ENCODE assay signal across 28 mouse cellular contexts in genomic region chr9:105476134-105476533, GRCm38 (mm10). TPM values are rescaled to one million over a fixed set of nuclear protein-coding genes. Genes with fewer than 3 reads are reported as not detected.
DNase-seq lines count a peak whose midpoint lies in the region; ATAC-seq and TF ChIP-seq lines count a peak whose summit lies in the region.
"Had no signal": no experiment of that assay in that cellular context is flagged by ENCODE, and none has a peak within 500 bp of the region (broad histone marks: within the 10 kb centered on the region; RNA-seq: fewer than 3 reads in every experiment).

No protein-coding gene starts in this region.

- H3K4me1 ChIP-seq in cortical plate, adult 2 months (ENCODE audit: control insufficient read depth, insufficient read depth, low read length): peaks cover 11% of the 10 kb centered on the region; the same call in 1 of the 2 replicates
- H3K4me1 ChIP-seq: embryonic facial prominence, embryonic 15.5 days; limb, embryonic 10.5 days; midbrain, embryonic 15.5 days; neural tube, embryonic 13.5 days had no signal

- no peak for TF ChIP-seq POLR2A in cortical plate, adult 2 months (IDR thresholded peaks at IDR 0.05; ENCODE audit: extremely low read depth, insufficient read depth, low read length)

- no peak for TF ChIP-seq CTCF in cortical plate, adult 2 months (IDR thresholded peaks at IDR 0.05; ENCODE audit: extremely low read depth, insufficient read depth, low read length)

- ATAC-seq in activated CD4-positive, CD25-positive, alpha-beta regulatory T cell, adult 4 months: no peak
- ATAC-seq: forebrain, embryonic 15.5 days; midbrain, embryonic 15.5 days; Patski had no signal

- no peak overlapping the region for H3K4me3 ChIP-seq in cortical plate, adult 2 months (ENCODE audit: insufficient read depth, low read length)
- H3K4me3 ChIP-seq: embryonic facial prominence, embryonic 15.5 days; forebrain, embryonic 15.5 days; limb, embryonic 10.5 days; liver, embryonic 15.5 days; lung, embryonic 15.5 days; midbrain, embryonic 15.5 days; neural tube, embryonic 13.5 days had no signal

- peak overlapping the region; percentile 74 for H3K27ac ChIP-seq in cortical plate, adult 2 months (ENCODE audit: insufficient read depth, low read length)
- H3K27ac ChIP-seq: embryonic facial prominence, embryonic 15.5 days; forebrain, embryonic 15.5 days; hindbrain, embryonic 14.5 days; kidney, postnatal 0 days; limb, embryonic 10.5 days; liver, embryonic 15.5 days; lung, embryonic 15.5 days; midbrain, embryonic 15.5 days; neural tube, embryonic 13.5 days; stomach, postnatal 0 days had no signal

- peak; percentile 27 for DNase-seq in cerebellum, adult 8-10 months
- DNase-seq in cerebellum, postnatal 14 days: no peak
- DNase-seq in layer of hippocampus, adult 11-12 months (ENCODE audit: low spot score): peak; percentile 46
- DNase-seq in layer of hippocampus, postnatal 36 days: no peak
- peak; percentile 50 for DNase-seq in 416B (ENCODE audit: low read depth)
- DNase-seq in adrenal gland, adult (ENCODE audit: inconsistent age in 2 of 2, low spot score in 1 of 2): no peak
- DNase-seq: adrenal gland, postnatal 10 days; B cell, adult 2 months; embryo, embryonic 11 days; gastrocnemius, postnatal 36 days; heart, postnatal 36 days; kidney, adult 2 months; liver; lung, postnatal 36 days; retina, postnatal 1 day had no signal

RNA-seq across cellular contexts. Expression of gene Atp2c1, which starts 51.0 kb away (rescaled TPM):
- total RNA-seq in layer of hippocampus, postnatal 36 days (2021): 100 to 1,000 TPM; 254 to 255 TPM
- polyA plus RNA-seq in cortical plate, adult 2 months (2012; rRNA removed): 131 and 153 TPM in 2 replicates
- 10 to 100 TPM; 19.7 to 19.9 TPM for polyA plus RNA-seq in activated CD4-positive, CD25-positive, alpha-beta regulatory T cell, adult 4 months (2017; shearing (Covaris generic))

Comparison
In these comparisons a context has a peak if more than half of its experiments do, and no peak if none do; other contexts are left out.
1. DNase-seq: peak in cerebellum, adult 8-10 months (single experiment), layer of hippocampus, adult 11-12 months (single experiment) and 416B (single experiment); none in cerebellum, postnatal 14 days (0 of 2), layer of hippocampus, postnatal 36 days (0 of 2) and adrenal gland, adult (0 of 2).